Comparison of ENCODE assay signal across 20 mouse cellular contexts in genomic region chr7:34805691-34806205, GRCm38 (mm10). TPM values are rescaled to one million over a fixed set of nuclear protein-coding genes. Genes with fewer than 3 reads are reported as not detected.
DNase-seq lines count a peak whose midpoint lies in the region; ATAC-seq and TF ChIP-seq lines count a peak whose summit lies in the region.
"Had no signal": no experiment of that assay in that cellular context is flagged by ENCODE, and none has a peak within 500 bp of the region (broad histone marks: within the 10 kb centered on the region; RNA-seq: fewer than 3 reads in every experiment).

No protein-coding gene starts in this region.

- H3K4me2 ChIP-seq in heart, embryonic 12.5 days: no peak overlapping the region
- no peak overlapping the region for H3K4me2 ChIP-seq in kidney, postnatal 0 days (ENCODE audit: low read length)
- H3K4me2 ChIP-seq in kidney, embryonic 14.5 days (replicated peaks; ENCODE audit: low read depth, low read length): no peak overlapping the region
- H3K4me2 ChIP-seq: embryonic facial prominence, embryonic 13.5 days; forebrain, embryonic 13.5 days; heart, embryonic 15.5 days; liver, embryonic 15.5 days; lung, embryonic 15.5 days; midbrain, embryonic 15.5 days had no signal

- no peaks in the 10 kb centered on the region for H3K36me3 ChIP-seq in heart, embryonic 12.5 days
- no peaks in the 10 kb centered on the region for H3K36me3 ChIP-seq in kidney, postnatal 0 days (ENCODE audit: insufficient read depth, low read length)
- no peaks in the 10 kb centered on the region for H3K36me3 ChIP-seq in kidney, embryonic 14.5 days (ENCODE audit: control insufficient read depth, insufficient read depth, low read length)
- H3K36me3 ChIP-seq: embryonic facial prominence, embryonic 13.5 days; heart, embryonic 15.5 days; limb, embryonic 10.5 days; liver, embryonic 15.5 days; lung, embryonic 15.5 days; midbrain, embryonic 15.5 days had no signal

- no peaks in the 10 kb centered on the region for H3K9me3 ChIP-seq in heart, embryonic 12.5 days (replicated peaks)
- no peaks in the 10 kb centered on the region for H3K9me3 ChIP-seq in kidney, postnatal 0 days (replicated peaks; ENCODE audit: low read length)
- no peaks in the 10 kb centered on the region for H3K9me3 ChIP-seq in kidney, embryonic 14.5 days (ENCODE audit: control insufficient read depth, low read length)
- H3K9me3 ChIP-seq: embryonic facial prominence, embryonic 13.5 days; forebrain, embryonic 13.5 days; heart, embryonic 15.5 days; limb, embryonic 10.5 days; liver, embryonic 15.5 days; lung, embryonic 15.5 days; megakaryocyte, embryonic 14.5 days; midbrain, embryonic 15.5 days had no signal

- peaks cover 42% of the 10 kb centered on the region for H3K27me3 ChIP-seq in heart, embryonic 12.5 days (replicated peaks)
- H3K27me3 ChIP-seq in kidney, postnatal 0 days (ENCODE audit: insufficient read depth, low read length): peaks cover 2% of the 10 kb centered on the region; the same call in 1 of the 2 replicates
- H3K27me3 ChIP-seq in kidney, embryonic 14.5 days (ENCODE audit: control insufficient read depth, insufficient read depth, low read length): peaks cover 17% of the 10 kb centered on the region

- H3K4me3 ChIP-seq in heart, embryonic 12.5 days: no peak overlapping the region
- no peak overlapping the region for H3K4me3 ChIP-seq in kidney, postnatal 0 days (replicated peaks; ENCODE audit: low read depth, low read length)
- no peak overlapping the region for H3K4me3 ChIP-seq in kidney, embryonic 14.5 days (ENCODE audit: low read length)
- H3K4me3 ChIP-seq: embryonic facial prominence, embryonic 13.5 days; erythroblast, embryonic 14.5 days; forebrain, embryonic 13.5 days; heart, embryonic 15.5 days; limb, embryonic 10.5 days; liver, embryonic 15.5 days; lung, embryonic 15.5 days; megakaryocyte, embryonic 14.5 days; midbrain, embryonic 15.5 days had no signal

- peak; percentile 29; the same call in 1 of the 2 replicates for ATAC-seq in heart, embryonic 12.5 days (ENCODE audit: insufficient number of reproducible peaks, low FRiP score)
- no peak for ATAC-seq in kidney, postnatal 0 days (replicated peaks; ENCODE audit: low FRiP score, low read depth)
- no peak for ATAC-seq in kidney, embryonic 14.5 days (ENCODE audit: low FRiP score, low TSS enrichment)
- ATAC-seq: forebrain, embryonic 13.5 days; midbrain, embryonic 15.5 days had no signal

- peaks cover 7% of the 10 kb centered on the region; the same call in 1 of the 2 replicates for H3K4me1 ChIP-seq in heart, embryonic 12.5 days (replicated peaks)
- peaks cover 13% of the 10 kb centered on the region for H3K4me1 ChIP-seq in kidney, postnatal 0 days (replicated peaks; ENCODE audit: insufficient read depth, low read length)
- H3K4me1 ChIP-seq in kidney, embryonic 14.5 days (ENCODE audit: control insufficient read depth, insufficient read depth, low read length): no peaks in the 10 kb centered on the region; the same call in 1 of the 2 replicates
- H3K4me1 ChIP-seq: lung, embryonic 15.5 days had no signal

- no peak overlapping the region for H3K27ac ChIP-seq in heart, embryonic 12.5 days (ENCODE audit: poor library complexity, severe bottlenecking)
- peak overlapping the region; percentile 43 for H3K27ac ChIP-seq in kidney, postnatal 0 days
- no peak overlapping the region for H3K27ac ChIP-seq in kidney, embryonic 14.5 days (ENCODE audit: low read depth, low read length)
- H3K27ac ChIP-seq: embryonic facial prominence, embryonic 13.5 days; forebrain, embryonic 13.5 days; heart, embryonic 15.5 days; limb, embryonic 10.5 days; liver, embryonic 15.5 days; lung, embryonic 15.5 days; midbrain, embryonic 15.5 days had no signal

- no peak for TF ChIP-seq CTCF in kidney, postnatal 0 days (IDR thresholded peaks at IDR 0.05; ENCODE audit: low read depth)

- no peak for DNase-seq in heart, adult 18-20 months
- DNase-seq in kidney, postnatal 0 days (ENCODE audit: low spot score): no peak
- peak; percentile 79 for DNase-seq in adrenal gland, adult 2 months
- DNase-seq in adrenal gland, postnatal 25 days: peak; percentile 37
- no peak for DNase-seq in spleen, postnatal 4 days (ENCODE audit: low spot score in 2 of 2)
- no peak for DNase-seq in embryo, embryonic 11 days
- DNase-seq: liver; lung, postnatal 36 days had no signal

- no peak overlapping the region for H3K9ac ChIP-seq in heart, embryonic 12.5 days
- H3K9ac ChIP-seq in kidney, postnatal 0 days (ENCODE audit: low read depth, low read length): no peak overlapping the region
- H3K9ac ChIP-seq in kidney, embryonic 14.5 days (ENCODE audit: low read depth, low read length): no peak overlapping the region
- H3K9ac ChIP-seq: embryonic facial prominence, embryonic 13.5 days; forebrain, embryonic 13.5 days; heart, embryonic 15.5 days; liver, embryonic 15.5 days; lung, embryonic 15.5 days; midbrain, embryonic 15.5 days had no signal

- 85% methylated on average over 3 of the region's 3 CpGs for WGBS in heart, embryonic 12.5 days
- WGBS in kidney, postnatal 0 days: 86% methylated on average over 3 of the region's 3 CpGs
- 85% methylated on average over 3 of the region's 3 CpGs for WGBS in kidney, embryonic 14.5 days

RNA-seq across cellular contexts. Expression of gene Chst8, which starts 6.8 kb away (rescaled TPM):
- polyA plus RNA-seq in heart, embryonic 12.5 days (2016; fragmentation: Nextera tagmentation; extraction: Ambion mirVana): 1.1 and 1.4 TPM in 2 replicates
- total RNA-seq in heart, adult 18-20 months (2021): under 1 TPM in 1 of 2 experiments, not detected in 1; 0.46 TPM
- 14.1 and 16.8 TPM in 2 replicates for polyA plus RNA-seq in kidney, postnatal 0 days (2015; fragmentation: Nextera tagmentation; extraction: Ambion mirVana)
- polyA plus RNA-seq in kidney, embryonic 14.5 days (2014; fragmentation: Nextera tagmentation; extraction: Ambion mirVana): 8.7 and 9.1 TPM in 2 replicates
- 10 to 100 TPM; 10.6 to 11.4 TPM for total RNA-seq in adrenal gland, adult 2 months (2021)
- 21.3 and 26.9 TPM in 2 replicates for polyA plus RNA-seq in adrenal gland, adult 2 months (2012; rRNA removed)
- total RNA-seq in adrenal gland, postnatal 25 days (2021): 4.6 and 6.7 TPM in 2 replicates
- total RNA-seq: MEL had no signal
- polyA plus RNA-seq: erythroblast, embryonic 14.5 days had no signal

Comparison
In these comparisons a context has a peak if more than half of its experiments do, and no peak if none do; other contexts are left out.
1. DNase-seq: peak in adrenal gland, adult 2 months (single experiment) and adrenal gland, postnatal 25 days (single experiment); none in heart, adult 18-20 months (0 of 2), kidney, postnatal 0 days (single experiment), spleen, postnatal 4 days (0 of 2) and embryo, embryonic 11 days (single experiment).